Comparison of ENCODE assay signal across 1 mouse cellular context in the genomic region with DNA sequence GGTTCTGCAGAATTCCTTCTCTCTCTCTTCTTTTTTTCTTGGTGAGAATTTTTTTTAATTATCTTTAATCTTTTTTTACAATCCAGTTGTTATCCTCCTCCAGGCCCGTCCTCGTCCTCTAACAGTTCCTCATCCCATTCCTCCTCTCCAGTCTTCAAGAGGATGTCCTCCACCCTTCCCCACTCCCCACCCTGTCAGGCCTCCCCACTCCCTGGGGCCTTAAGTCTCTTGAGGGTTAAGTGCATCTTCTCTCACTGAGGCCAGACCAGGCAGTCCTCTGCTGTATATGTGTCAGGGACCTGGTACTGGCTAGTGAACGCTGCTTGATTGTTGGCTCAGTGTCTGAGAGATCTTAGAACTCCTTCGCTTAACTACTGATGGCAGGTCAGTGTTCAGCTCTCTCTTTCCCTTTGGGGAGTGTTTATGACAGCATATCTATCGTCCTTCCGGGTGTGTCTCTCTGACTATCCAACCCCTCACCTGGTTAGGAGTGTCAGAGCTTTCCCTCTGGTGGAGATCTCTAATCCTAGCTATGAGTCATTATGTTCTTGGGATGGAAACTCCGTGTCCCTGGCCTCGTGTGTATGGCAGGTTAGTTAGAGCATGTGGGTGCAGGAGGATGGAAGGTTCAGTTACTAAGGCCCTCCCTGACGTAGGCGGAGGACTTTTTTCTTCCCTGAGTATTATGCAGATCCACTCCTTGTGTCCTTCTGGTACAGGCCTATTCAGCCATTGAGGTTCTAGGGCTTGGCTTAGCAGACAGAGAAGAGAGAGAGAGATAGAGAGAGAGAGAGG.
TF ChIP-seq lines count a peak whose summit lies in the region.

No protein-coding gene starts in this region.

TF ChIP-seq in CH12.LX, 34 proteins besides CTCF, POLR2A, EP300 and RAD21:
- TF ChIP-seq ZKSCAN1 (IDR thresholded peaks at IDR 0.05; ENCODE audit: borderline replicate concordance, low read depth, low read length), result no peak
- TF ChIP-seq MYC (IDR thresholded peaks at IDR 0.05; ENCODE audit: low read depth, low read length), result peak; percentile 66; the same call in 1 of the 2 replicates
- TF ChIP-seq ELF1 (IDR thresholded peaks at IDR 0.05; ENCODE audit: low read depth, low read length), result peak; percentile 25; the same call in 1 of the 2 replicates
- TF ChIP-seq TBP (conservative IDR thresholded peaks at IDR 0.05; ENCODE audit: low read depth, low read length), result no peak
- 0 out of 2 replicates have a peak, but pooled peaks have one; percentile 14 for TF ChIP-seq TCF12 (IDR thresholded peaks at IDR 0.05; ENCODE audit: low read depth, low read length)
- no peak for TF ChIP-seq POLR2AphosphoS2 (IDR thresholded peaks at IDR 0.05; ENCODE audit: low read depth, low read length)
- peak; percentile 82 for TF ChIP-seq MXI1 (IDR thresholded peaks at IDR 0.05; ENCODE audit: low read depth, low read length)
- TF ChIP-seq SIN3A (IDR thresholded peaks at IDR 0.05; ENCODE audit: low read length), result peak; percentile 63
- no peak for TF ChIP-seq JUN (IDR thresholded peaks at IDR 0.05; ENCODE audit: insufficient read depth, low read depth, low read length)
- TF ChIP-seq SMC3 (IDR thresholded peaks at IDR 0.05; ENCODE audit: low read depth, low read length), result no peak
- peak; percentile 74 for TF ChIP-seq MAX (IDR thresholded peaks at IDR 0.05; ENCODE audit: low read length)
